Mouse (Mus musculus): ENCODE data around the gene Sema6b. TPM values are rescaled to one million over a fixed set of nuclear protein-coding genes. Genes with fewer than 3 reads are reported as not detected.

The Sema6b gene
- polyA plus RNA-seq, 1 experiment: 54.3 TPM

- no peaks in the 10 kb centered on the region; the same call in 1 of the 2 replicates for H3K4me1 ChIP-seq (ENCODE audit: control insufficient read depth, insufficient read depth, low read length)
- WGBS: 7% methylated on average over 22 of the region's 22 CpGs
- H3K4me3 ChIP-seq (replicated peaks; ENCODE audit: insufficient read depth, low read depth, low read length): peak overlapping the region; percentile 86
- H3K27ac ChIP-seq (ENCODE audit: insufficient read depth, low read length): peak overlapping the region; percentile 65
- DNase-seq: peak; percentile 67 to 74
- no peaks in the 10 kb centered on the region for H3K27me3 ChIP-seq (ENCODE audit: control insufficient read depth, insufficient read depth, low read length)
- TF ChIP-seq CTCF (IDR thresholded peaks at IDR 0.05; ENCODE audit: borderline replicate concordance, insufficient read depth, low read depth, low read length) (no peak), POLR2A (IDR thresholded peaks at IDR 0.05; ENCODE audit: borderline replicate concordance, insufficient read depth, low read length) (no peak)
These were observed 65.9 kb downstream of the Sema6b start for GRCm38 (mm10) chr17:56074097-56074826.

Other genes starting within 250 kb of the Sema6b start
- 7.7 and 8.7 TPM in 2 replicates for gene Zfp959, start 248.2 kb downstream of the Sema6b start, polyA plus RNA-seq (2012; rRNA removed)
- 3.3 and 3.7 TPM in 2 replicates for gene Zfp119b, start 190.8 kb downstream of the Sema6b start, polyA plus RNA-seq (2012; rRNA removed)
- 0.81 and 1.00 TPM in 2 replicates for gene Ebi3, start 187.7 kb downstream of the Sema6b start, polyA plus RNA-seq (2012; rRNA removed)
- gene Yju2, start 181.2 kb downstream of the Sema6b start, polyA plus RNA-seq (2012; rRNA removed): 13.4 and 14.9 TPM in 2 replicates
- 122 and 127 TPM in 2 replicates for gene Shd, start 169.9 kb downstream of the Sema6b start, polyA plus RNA-seq (2012; rRNA removed)
- gene Fsd1, start 153.8 kb downstream of the Sema6b start, polyA plus RNA-seq (2012; rRNA removed): 88.0 and 91.3 TPM in 2 replicates
- gene Stap2, start 134.8 kb downstream of the Sema6b start, polyA plus RNA-seq (2012; rRNA removed): 51.8 and 64.1 TPM in 2 replicates
- 183 and 193 TPM in 2 replicates for gene Mpnd, start 134.6 kb downstream of the Sema6b start, polyA plus RNA-seq (2012; rRNA removed)
- 69.5 and 82.5 TPM in 2 replicates for gene Sh3gl1, start 103.7 kb downstream of the Sema6b start, polyA plus RNA-seq (2012; rRNA removed)
- 2.9 and 3.3 TPM in 2 replicates for gene Chaf1a, start 99.9 kb downstream of the Sema6b start, polyA plus RNA-seq (2012; rRNA removed)
- gene Ubxn6, start 65.3 kb downstream of the Sema6b start, polyA plus RNA-seq (2012; rRNA removed): 114 TPM in 2 replicates
- 109 and 116 TPM in 2 replicates for gene Hdgfl2, start 60.7 kb downstream of the Sema6b start, polyA plus RNA-seq (2012; rRNA removed)
- gene Plin4, start 30.5 kb downstream of the Sema6b start, polyA plus RNA-seq (2012; rRNA removed): 1.1 and 1.7 TPM in 2 replicates
- gene Plin5, start 22.7 kb downstream of the Sema6b start, polyA plus RNA-seq (2012; rRNA removed): 0.38 and 0.54 TPM in 2 replicates
- 0.93 and 1.6 TPM in 2 replicates for gene Lrg1, start 18.3 kb downstream of the Sema6b start, polyA plus RNA-seq (2012; rRNA removed)
- 1.7 and 1.9 TPM in 2 replicates for gene Tnfaip8l1, start 22.1 kb upstream of the Sema6b start, polyA plus RNA-seq (2012; rRNA removed)
- gene Mydgf, start 43.6 kb upstream of the Sema6b start, polyA plus RNA-seq (2012; rRNA removed): 44.5 and 45.0 TPM in 2 replicates
- 54.7 and 56.3 TPM in 2 replicates for gene Dpp9, start 78.6 kb upstream of the Sema6b start, polyA plus RNA-seq (2012; rRNA removed)
- gene Fem1a, start 116.5 kb upstream of the Sema6b start, polyA plus RNA-seq (2012; rRNA removed): 19.9 and 21.8 TPM in 2 replicates
- 4.5 and 4.7 TPM in 2 replicates for gene Ticam1, start 136.4 kb upstream of the Sema6b start, polyA plus RNA-seq (2012; rRNA removed)
- gene Plin3, start 152.5 kb upstream of the Sema6b start, polyA plus RNA-seq (2012; rRNA removed): 15.6 and 20.9 TPM in 2 replicates
- gene Arrdc5, start 159.9 kb upstream of the Sema6b start, polyA plus RNA-seq (2012; rRNA removed): not detected in 2 replicates
- 0.65 and 0.71 TPM in 2 replicates for gene Uhrf1, start 163.0 kb upstream of the Sema6b start, polyA plus RNA-seq (2012; rRNA removed)
- gene Kdm4b, start 185.7 kb upstream of the Sema6b start, polyA plus RNA-seq (2012; rRNA removed): 45.8 and 50.9 TPM in 2 replicates

Measured in cerebellum, adult 2 months (tissue).